Mouse (Mus musculus) regulatory T cell (primary cell): Measurements from ENCODE around the gene Calm4.

Experiments
- in situ Hi-C: fragments of 300-600 bp; cut with MboI, MseI; formaldehyde crosslinking; loops from one replicate; pipeline ENCODE4 v1.15.1; 2025; ENCODE audit warnings: high pct_unique_total_duplicates

Calm4 gene

GRCm38 (mm10) chr13:3856252-3856651, 18.7 kb downstream of the Calm4 start:
- in situ Hi-C loops, result no loop called here

- in situ Hi-C loops, result no loop called here
These were observed 23.7 kb downstream of the Calm4 start for GRCm38 (mm10) chr13:3861251-3861650.

GRCm38 (mm10) chr13:3862325-3862724, 24.8 kb downstream of the Calm4 start:
- in situ Hi-C loops, result no loop called here

GRCm38 (mm10) chr13:3862922-3863580, 25.5 kb downstream of the Calm4 start:
- in situ Hi-C loops, result no loop called here

- in situ Hi-C loops, result no loop called here
These were observed 28.2 kb downstream of the Calm4 start for GRCm38 (mm10) chr13:3865648-3866354.

- in situ Hi-C loops, result no loop called here
These were observed 28.9 kb downstream of the Calm4 start for GRCm38 (mm10) chr13:3866355-3867052.

- in situ Hi-C loops, result no loop called here
These were observed 29.6 kb downstream of the Calm4 start for GRCm38 (mm10) chr13:3867158-3867557.

- in situ Hi-C loops, result no loop called here
These were observed 32.3 kb downstream of the Calm4 start for GRCm38 (mm10) chr13:3869901-3870300.

GRCm38 (mm10) chr13:3872832-3873231, 35.3 kb downstream of the Calm4 start:
- in situ Hi-C loops, result no loop called here

- in situ Hi-C loops, result no loop called here
These were observed 38.9 kb downstream of the Calm4 start for GRCm38 (mm10) chr13:3876448-3876847.

GRCm38 (mm10) chr13:3877185-3877584, 39.6 kb downstream of the Calm4 start:
- in situ Hi-C loops, result no loop called here

- in situ Hi-C loops, result no loop called here
These were observed 40.2 kb downstream of the Calm4 start for GRCm38 (mm10) chr13:3877679-3878220.

- in situ Hi-C loops, result no loop called here
These were observed 49.1 kb downstream of the Calm4 start for GRCm38 (mm10) chr13:3886663-3887062.
